Mouse (Mus musculus): ENCODE results near the gene P4ha2. TPM values are rescaled to one million over a fixed set of nuclear protein-coding genes. Genes with fewer than 3 reads are reported as not detected.

Gene P4ha2
- polyA plus RNA-seq, 1 experiment, result 16.6 TPM

DNA sequence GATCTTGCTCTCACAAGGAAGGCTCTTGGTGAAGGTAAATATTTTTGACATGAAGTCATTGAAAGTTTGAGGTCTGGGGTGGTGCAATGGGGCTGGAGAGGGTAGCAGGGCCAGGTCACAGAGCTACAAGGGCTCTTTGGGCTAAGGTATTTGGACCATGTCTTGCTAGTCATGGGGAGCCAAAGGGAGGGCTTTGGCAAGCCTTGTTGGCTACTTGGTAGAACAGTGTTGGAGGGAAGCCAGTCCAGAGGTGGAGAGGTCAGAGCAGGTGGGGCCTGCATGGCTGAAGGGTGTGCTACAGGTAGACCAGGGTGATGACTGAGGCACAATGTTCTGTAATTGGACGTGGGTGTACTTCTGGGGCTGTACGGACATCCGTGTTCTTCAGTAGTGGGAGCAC, 6.8 kb downstream of the P4ha2 start:
- TF ChIP-seq EP300 (IDR thresholded peaks at IDR 0.05; ENCODE audit: insufficient read depth, low read depth, low read length) (no peak), POLR2A (IDR thresholded peaks at IDR 0.05; ENCODE audit: insufficient read depth, low read length) (no peak), CTCF (IDR thresholded peaks at IDR 0.05; ENCODE audit: low read depth, low read length) (no peak)
- H3K4me1 ChIP-seq (ENCODE audit: control insufficient read depth, insufficient read depth, low read length), result no peaks in the 10 kb centered on the region
- no peak overlapping the region for H3K27ac ChIP-seq (ENCODE audit: insufficient read depth, low read length)
- no peaks in the 10 kb centered on the region for H3K9me3 ChIP-seq (replicated peaks; ENCODE audit: control insufficient read depth, insufficient read depth, low read length, poor library complexity, severe bottlenecking)
- H3K27me3 ChIP-seq (ENCODE audit: control insufficient read depth, insufficient read depth, low read length, poor library complexity, severe bottlenecking), result no peaks in the 10 kb centered on the region
- H3K4me3 ChIP-seq (ENCODE audit: low read depth, low read length), result no peak overlapping the region
- no peak overlapping the region for H3K9ac ChIP-seq (ENCODE audit: low read depth, poor library complexity, severe bottlenecking)
- no peaks in the 10 kb centered on the region for H3K36me3 ChIP-seq (ENCODE audit: control insufficient read depth, insufficient read depth, low read length, poor library complexity, severe bottlenecking)

DNA sequence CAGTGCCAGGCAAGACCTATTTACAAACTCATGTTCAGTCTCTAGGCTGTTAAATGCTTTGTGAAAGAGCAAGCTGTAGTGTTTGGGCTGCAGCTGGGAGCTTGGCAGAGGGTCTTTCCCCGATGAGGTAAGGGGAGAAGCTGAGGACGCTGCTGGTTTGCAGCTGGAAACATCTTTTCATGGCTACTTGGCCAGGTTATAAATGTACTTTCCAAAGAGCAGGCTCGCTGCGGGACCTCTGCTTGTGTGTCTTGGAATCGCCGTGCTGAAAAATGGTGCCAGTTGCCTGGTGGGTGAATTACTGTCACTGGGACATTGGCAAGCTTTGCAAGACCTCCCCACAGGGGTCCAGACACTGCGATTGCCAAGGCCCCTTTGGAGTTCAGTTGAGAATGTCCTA, 7.3 kb downstream of the P4ha2 start:
- no peak overlapping the region for H3K4me3 ChIP-seq (ENCODE audit: low read depth, low read length)
- no peaks in the 10 kb centered on the region for H3K27me3 ChIP-seq (ENCODE audit: control insufficient read depth, insufficient read depth, low read length, poor library complexity, severe bottlenecking)
- H3K9me3 ChIP-seq (replicated peaks; ENCODE audit: control insufficient read depth, insufficient read depth, low read length, poor library complexity, severe bottlenecking), result no peaks in the 10 kb centered on the region
- no peaks in the 10 kb centered on the region for H3K36me3 ChIP-seq (ENCODE audit: control insufficient read depth, insufficient read depth, low read length, poor library complexity, severe bottlenecking)
- H3K27ac ChIP-seq (ENCODE audit: insufficient read depth, low read length), result no peak overlapping the region
- no peak overlapping the region for H3K9ac ChIP-seq (ENCODE audit: low read depth, poor library complexity, severe bottlenecking)
- TF ChIP-seq CTCF (IDR thresholded peaks at IDR 0.05; ENCODE audit: low read depth, low read length) (no peak), EP300 (IDR thresholded peaks at IDR 0.05; ENCODE audit: insufficient read depth, low read depth, low read length) (no peak), POLR2A (IDR thresholded peaks at IDR 0.05; ENCODE audit: insufficient read depth, low read length) (no peak)
- H3K4me1 ChIP-seq (ENCODE audit: control insufficient read depth, insufficient read depth, low read length), result no peaks in the 10 kb centered on the region

DNA sequence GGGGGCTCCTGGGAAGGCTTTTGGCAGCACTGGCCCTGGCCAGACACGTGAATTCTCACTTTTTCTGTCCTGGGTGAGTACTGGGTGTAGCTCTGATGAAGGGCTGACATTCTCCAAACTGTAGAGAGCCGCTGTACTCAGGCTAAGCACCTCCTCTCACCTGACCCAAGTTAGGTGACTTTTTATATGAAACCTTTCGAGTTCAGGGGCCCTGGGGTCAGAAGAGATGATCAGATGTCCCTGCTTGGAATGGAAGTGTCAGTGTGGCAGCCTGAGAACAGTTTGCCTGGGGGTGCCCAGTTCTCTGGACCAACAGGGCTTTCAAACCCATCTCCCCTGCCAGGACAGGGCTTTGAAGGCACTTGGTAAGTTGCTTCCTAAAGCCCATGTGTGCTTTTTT, 8.2 kb downstream of the P4ha2 start:
- H3K4me1 ChIP-seq (ENCODE audit: control insufficient read depth, insufficient read depth, low read length), result no peaks in the 10 kb centered on the region
- no peak overlapping the region for H3K27ac ChIP-seq (ENCODE audit: insufficient read depth, low read length)
- H3K36me3 ChIP-seq (ENCODE audit: control insufficient read depth, insufficient read depth, low read length, poor library complexity, severe bottlenecking), result no peaks in the 10 kb centered on the region
- H3K9ac ChIP-seq (ENCODE audit: low read depth, poor library complexity, severe bottlenecking), result no peak overlapping the region
- no peaks in the 10 kb centered on the region for H3K9me3 ChIP-seq (replicated peaks; ENCODE audit: control insufficient read depth, insufficient read depth, low read length, poor library complexity, severe bottlenecking)
- H3K27me3 ChIP-seq (ENCODE audit: control insufficient read depth, insufficient read depth, low read length, poor library complexity, severe bottlenecking), result no peaks in the 10 kb centered on the region
- TF ChIP-seq CTCF (IDR thresholded peaks at IDR 0.05; ENCODE audit: low read depth, low read length) (no peak), POLR2A (IDR thresholded peaks at IDR 0.05; ENCODE audit: insufficient read depth, low read length) (no peak), EP300 (IDR thresholded peaks at IDR 0.05; ENCODE audit: insufficient read depth, low read depth, low read length) (no peak)
- H3K4me3 ChIP-seq (ENCODE audit: low read depth, low read length), result no peak overlapping the region

DNA sequence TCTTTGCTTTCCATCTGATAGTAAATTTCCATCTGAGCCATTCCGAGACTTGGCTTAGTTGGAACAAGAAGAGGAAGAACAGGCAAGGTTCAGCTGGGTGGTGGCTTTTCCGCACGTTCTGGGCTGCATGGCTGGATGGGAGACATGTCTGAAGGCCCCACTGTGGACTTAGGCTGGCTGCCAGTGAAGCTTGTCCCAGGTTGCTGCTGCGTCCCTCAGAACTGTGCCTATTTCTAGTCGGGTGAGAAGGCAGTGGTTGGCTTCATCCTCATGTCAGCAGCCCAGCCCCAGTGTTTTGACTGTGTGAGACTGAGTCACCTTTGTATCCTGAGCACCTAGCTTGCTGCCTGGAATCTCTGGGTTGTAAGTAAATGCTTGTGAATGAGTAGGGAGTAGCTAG, 9.0 kb downstream of the P4ha2 start:
- Histone ChIP-seq H3K9ac (ENCODE audit: low read depth, poor library complexity, severe bottlenecking) (no peak overlapping the region), H3K4me3 (ENCODE audit: low read depth, low read length) (no peak overlapping the region), H3K36me3 (ENCODE audit: control insufficient read depth, insufficient read depth, low read length, poor library complexity, severe bottlenecking) (no peaks in the 10 kb centered on the region), H3K4me1 (ENCODE audit: control insufficient read depth, insufficient read depth, low read length) (no peaks in the 10 kb centered on the region), H3K9me3 (replicated peaks; ENCODE audit: control insufficient read depth, insufficient read depth, low read length, poor library complexity, severe bottlenecking) (no peaks in the 10 kb centered on the region), H3K27ac (ENCODE audit: insufficient read depth, low read length) (no peak overlapping the region), H3K27me3 (ENCODE audit: control insufficient read depth, insufficient read depth, low read length, poor library complexity, severe bottlenecking) (no peaks in the 10 kb centered on the region)
- TF ChIP-seq POLR2A (IDR thresholded peaks at IDR 0.05; ENCODE audit: insufficient read depth, low read length) (no peak), CTCF (IDR thresholded peaks at IDR 0.05; ENCODE audit: low read depth, low read length) (no peak), EP300 (IDR thresholded peaks at IDR 0.05; ENCODE audit: insufficient read depth, low read depth, low read length) (no peak)

DNA sequence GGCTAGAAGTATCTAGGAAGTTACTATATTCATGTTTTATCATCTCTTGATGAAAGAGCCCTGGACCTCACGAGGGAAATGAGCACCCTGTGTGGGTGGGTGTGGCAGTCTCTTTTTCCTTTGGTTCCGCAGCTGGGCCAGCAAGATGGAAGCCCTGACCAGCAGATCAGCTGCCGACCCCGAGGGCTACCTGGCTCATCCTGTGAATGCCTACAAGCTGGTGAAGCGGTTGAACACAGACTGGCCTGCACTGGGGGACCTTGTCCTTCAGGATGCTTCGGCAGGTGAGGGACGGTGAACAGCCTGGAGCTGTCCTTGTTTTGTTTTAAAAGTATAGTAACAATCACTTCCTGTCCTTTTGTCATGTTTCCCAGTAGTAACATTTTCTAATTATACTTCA, 11.4 kb downstream of the P4ha2 start:
- Histone ChIP-seq H3K27ac (ENCODE audit: insufficient read depth, low read length) (no peak overlapping the region), H3K4me3 (ENCODE audit: low read depth, low read length) (no peak overlapping the region), H3K36me3 (ENCODE audit: control insufficient read depth, insufficient read depth, low read length, poor library complexity, severe bottlenecking) (no peaks in the 10 kb centered on the region), H3K4me1 (ENCODE audit: control insufficient read depth, insufficient read depth, low read length) (no peaks in the 10 kb centered on the region), H3K9me3 (replicated peaks; ENCODE audit: control insufficient read depth, insufficient read depth, low read length, poor library complexity, severe bottlenecking) (no peaks in the 10 kb centered on the region), H3K27me3 (ENCODE audit: control insufficient read depth, insufficient read depth, low read length, poor library complexity, severe bottlenecking) (no peaks in the 10 kb centered on the region), H3K9ac (ENCODE audit: low read depth, poor library complexity, severe bottlenecking) (no peak overlapping the region)
- TF ChIP-seq CTCF (IDR thresholded peaks at IDR 0.05; ENCODE audit: low read depth, low read length), result no peak

DNA sequence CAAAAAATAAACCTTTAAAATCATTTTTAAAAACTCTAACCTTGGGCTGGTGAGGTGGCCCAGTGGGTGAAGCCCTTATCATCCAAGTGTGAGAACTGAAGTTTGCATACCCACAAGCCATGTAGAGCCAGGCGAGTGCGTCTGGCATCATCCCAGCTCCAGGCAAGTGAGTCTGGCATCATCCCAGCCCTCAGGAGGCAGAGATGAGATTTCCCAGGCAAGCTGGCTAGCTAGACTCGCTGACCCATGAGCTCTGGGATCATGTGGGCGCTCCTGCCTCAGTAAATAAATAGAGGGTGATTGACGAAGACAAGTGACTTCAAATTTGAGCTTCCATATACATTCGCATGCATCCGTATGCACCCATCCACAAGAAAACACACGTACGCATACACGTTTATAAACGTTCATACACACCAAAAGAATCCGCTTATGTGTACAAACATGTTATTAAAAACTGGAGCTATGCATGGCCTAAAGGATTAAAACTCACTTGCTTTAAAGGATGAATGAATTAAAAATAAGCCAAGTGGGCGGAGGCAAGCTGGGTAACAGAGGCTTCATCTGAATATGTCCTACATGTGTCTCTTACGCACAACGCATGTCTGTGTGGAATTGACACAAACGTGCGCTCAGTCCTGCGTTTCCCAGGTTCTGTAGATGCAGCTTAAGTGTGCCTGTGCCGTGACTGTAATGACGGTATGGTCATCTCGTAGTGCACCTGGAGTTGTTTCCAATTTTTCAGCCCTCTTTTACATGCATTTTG, 12.3 kb downstream of the P4ha2 start:
- H3K4me1 ChIP-seq (ENCODE audit: control insufficient read depth, insufficient read depth, low read length), result no peaks in the 10 kb centered on the region
- no peak overlapping the region for H3K9ac ChIP-seq (ENCODE audit: low read depth, poor library complexity, severe bottlenecking)
- H3K27ac ChIP-seq (ENCODE audit: insufficient read depth, low read length), result no peak overlapping the region
- no peaks in the 10 kb centered on the region for H3K27me3 ChIP-seq (ENCODE audit: control insufficient read depth, insufficient read depth, low read length, poor library complexity, severe bottlenecking)
- TF ChIP-seq EP300 (IDR thresholded peaks at IDR 0.05; ENCODE audit: insufficient read depth, low read depth, low read length) (no peak), CTCF (IDR thresholded peaks at IDR 0.05; ENCODE audit: low read depth, low read length) (no peak), POLR2A (IDR thresholded peaks at IDR 0.05; ENCODE audit: insufficient read depth, low read length) (no peak)
- no peaks in the 10 kb centered on the region for H3K36me3 ChIP-seq (ENCODE audit: control insufficient read depth, insufficient read depth, low read length, poor library complexity, severe bottlenecking)
- H3K4me3 ChIP-seq (ENCODE audit: low read depth, low read length), result no peak overlapping the region
- no peaks in the 10 kb centered on the region for H3K9me3 ChIP-seq (replicated peaks; ENCODE audit: control insufficient read depth, insufficient read depth, low read length, poor library complexity, severe bottlenecking)
